11 mouse cellular contexts compared by ENCODE assay signal in genomic region chr16:26314815-26315214, GRCm38 (mm10). TPM values are rescaled to one million over a fixed set of nuclear protein-coding genes. Genes with fewer than 3 reads are reported as not detected.
DNase-seq lines count a peak whose midpoint lies in the region; ATAC-seq lines count a peak whose summit lies in the region.
"Had no signal": no experiment of that assay in that cellular context is flagged by ENCODE, and none has a peak within 500 bp of the region (broad histone marks: within the 10 kb centered on the region; RNA-seq: fewer than 3 reads in every experiment).

No protein-coding gene starts in this region.

- no peak for ATAC-seq in heart, embryonic 13.5 days (ENCODE audit: extremely low read depth, insufficient number of reproducible peaks, low FRiP score, low TSS enrichment)
- 0 out of 2 replicates have a peak, but pooled peaks have one; percentile 15 for ATAC-seq in embryonic facial prominence, embryonic 12.5 days (ENCODE audit: insufficient number of reproducible peaks, insufficient read depth, low FRiP score, low TSS enrichment)
- ATAC-seq in kidney, embryonic 15.5 days (replicated peaks; ENCODE audit: low FRiP score): no peak
- ATAC-seq: intestine, postnatal 0 days had no signal

- peaks cover 16% of the 10 kb centered on the region for H3K4me1 ChIP-seq in heart, embryonic 13.5 days
- H3K4me1 ChIP-seq in heart, embryonic 10.5 days: 0 out of 2 replicates have a peak, but pooled peaks cover 3% of the 10 kb centered on the region
- H3K4me1 ChIP-seq in embryonic facial prominence, embryonic 12.5 days: no peaks in the 10 kb centered on the region
- no peaks in the 10 kb centered on the region for H3K4me1 ChIP-seq in kidney, embryonic 15.5 days
- H3K4me1 ChIP-seq: limb, embryonic 12.5 days had no signal

- no peak overlapping the region for H3K9ac ChIP-seq in heart, embryonic 13.5 days
- no peak overlapping the region for H3K9ac ChIP-seq in embryonic facial prominence, embryonic 12.5 days
- no peak overlapping the region for H3K9ac ChIP-seq in kidney, embryonic 15.5 days
- H3K9ac ChIP-seq: limb, embryonic 12.5 days had no signal

- no peak for DNase-seq in heart, embryonic 10.5 days (ENCODE audit: low spot score)
- DNase-seq in 3T3-L1 (ENCODE audit: low read depth, low spot score): peak; percentile 57
- peak; percentile 16 to 39 for DNase-seq in left cerebral cortex, postnatal 10 days (ENCODE audit: extremely low spot score in 1 of 2, low spot score in 2 of 2)
- no peak for DNase-seq in c-Kit-positive CD71-positive TER-119-positive erythroid progenitor cells, embryonic 14.5 days (ENCODE audit: low spot score)
- no peak for DNase-seq in B cell, adult 2 months

- no peaks in the 10 kb centered on the region for H3K27me3 ChIP-seq in heart, embryonic 13.5 days (replicated peaks)
- no peaks in the 10 kb centered on the region for H3K27me3 ChIP-seq in heart, embryonic 10.5 days (ENCODE audit: insufficient read depth, poor library complexity, severe bottlenecking)
- no peaks in the 10 kb centered on the region for H3K27me3 ChIP-seq in embryonic facial prominence, embryonic 12.5 days
- no peaks in the 10 kb centered on the region for H3K27me3 ChIP-seq in kidney, embryonic 15.5 days
- H3K27me3 ChIP-seq: limb, embryonic 12.5 days had no signal

- no peaks in the 10 kb centered on the region for H3K9me3 ChIP-seq in heart, embryonic 13.5 days
- H3K9me3 ChIP-seq in heart, embryonic 10.5 days: no peaks in the 10 kb centered on the region
- no peaks in the 10 kb centered on the region for H3K9me3 ChIP-seq in embryonic facial prominence, embryonic 12.5 days
- no peaks in the 10 kb centered on the region for H3K9me3 ChIP-seq in kidney, embryonic 15.5 days (replicated peaks)
- H3K9me3 ChIP-seq: limb, embryonic 12.5 days had no signal

- no peak overlapping the region for H3K4me3 ChIP-seq in heart, embryonic 13.5 days
- no peak overlapping the region for H3K4me3 ChIP-seq in heart, embryonic 10.5 days
- no peak overlapping the region for H3K4me3 ChIP-seq in embryonic facial prominence, embryonic 12.5 days
- no peak overlapping the region for H3K4me3 ChIP-seq in kidney, embryonic 15.5 days (replicated peaks)
- H3K4me3 ChIP-seq: limb, embryonic 12.5 days; myocyte had no signal

- intact Hi-C loops in left cerebral cortex, postnatal 10 days (cut with DNase I): no loop called here

- H3K36me3 ChIP-seq in heart, embryonic 13.5 days: no peaks in the 10 kb centered on the region
- H3K36me3 ChIP-seq in heart, embryonic 10.5 days: no peaks in the 10 kb centered on the region
- H3K36me3 ChIP-seq in embryonic facial prominence, embryonic 12.5 days: no peaks in the 10 kb centered on the region
- H3K36me3 ChIP-seq in kidney, embryonic 15.5 days: no peaks in the 10 kb centered on the region
- H3K36me3 ChIP-seq: limb, embryonic 12.5 days had no signal

- H3K27ac ChIP-seq in heart, embryonic 13.5 days (replicated peaks): no peak overlapping the region
- no peak overlapping the region for H3K27ac ChIP-seq in heart, embryonic 10.5 days
- no peak overlapping the region for H3K27ac ChIP-seq in embryonic facial prominence, embryonic 12.5 days
- no peak overlapping the region for H3K27ac ChIP-seq in kidney, embryonic 15.5 days
- H3K27ac ChIP-seq: limb, embryonic 12.5 days had no signal

- peak overlapping the region; percentile 42 for H3K4me2 ChIP-seq in heart, embryonic 13.5 days
- H3K4me2 ChIP-seq in embryonic facial prominence, embryonic 12.5 days (replicated peaks): no peak overlapping the region
- no peak overlapping the region for H3K4me2 ChIP-seq in kidney, embryonic 15.5 days
- H3K4me2 ChIP-seq: limb, embryonic 12.5 days had no signal

- WGBS in heart, embryonic 13.5 days: 41% methylated on average over 13 of the region's 13 CpGs
- 68% methylated on average over 13 of the region's 13 CpGs for WGBS in heart, embryonic 10.5 days
- WGBS in embryonic facial prominence, embryonic 12.5 days: 64% methylated on average over 13 of the region's 13 CpGs
- WGBS in kidney, embryonic 15.5 days: 68% methylated on average over 13 of the region's 13 CpGs

RNA-seq across cellular contexts. Expression of gene Cldn1, which starts 56.8 kb away (rescaled TPM):
- 1.8 and 2.5 TPM in 2 replicates for polyA plus RNA-seq in heart, embryonic 13.5 days (2015; fragmentation: Nextera tagmentation; extraction: Ambion mirVana)
- polyA plus RNA-seq in heart, embryonic 10.5 days (2016; fragmentation: Nextera tagmentation; extraction: Ambion mirVana): 1.1 and 3.6 TPM in 2 replicates
- polyA plus RNA-seq in embryonic facial prominence, embryonic 12.5 days (2016; fragmentation: Nextera tagmentation; extraction: Ambion mirVana): 8.3 and 11.3 TPM in 2 replicates
- total RNA-seq in left cerebral cortex, postnatal 10 days (2021): 1 to 10 TPM; 2.9 to 3.5 TPM
- polyA plus RNA-seq in kidney, embryonic 15.5 days (2015; fragmentation: Nextera tagmentation; extraction: Ambion mirVana): 34.8 and 35.6 TPM in 2 replicates

Comparison
In these comparisons a context has a peak if more than half of its experiments do, and no peak if none do; other contexts are left out.
1. DNase-seq: peak in 3T3-L1 (single experiment) and left cerebral cortex, postnatal 10 days (2 of 2); none in heart, embryonic 10.5 days (single experiment), c-Kit-positive CD71-positive TER-119-positive erythroid progenitor cells, embryonic 14.5 days (single experiment) and B cell, adult 2 months (0 of 2).